Mouse (Mus musculus): ENCODE measurements around the gene Anapc15.

GRCm38 (mm10) chr7:101900331-101901097, 37.0 kb downstream of the Anapc15 start:
- TF ChIP-seq POLR2A (IDR thresholded peaks at IDR 0.05; ENCODE audit: borderline replicate concordance, insufficient read depth, low read length), result no peak
- no peak for TF ChIP-seq CTCF (IDR thresholded peaks at IDR 0.05; ENCODE audit: borderline replicate concordance, insufficient read depth, low read depth, low read length)

Data from cerebellum, adult 2 months (tissue).